Mouse (Mus musculus): ENCODE measurements around the gene Zfp37.
A peak's percentile ranks its signal among the peaks of the same experiment; 100 is the strongest.
"Not testable (repeated sequence)": the region's sequence is repeated elsewhere in the genome, so short reads cannot be mapped to it uniquely, and the experiment has no call there.

Gene Zfp37

GRCm38 (mm10) chr4:62230769-62231168 is at the start of gene Zfp37:
Gene Zfp37, minus strand, starts transcription at chr4:62231047.
- DNase-seq (ENCODE audit: low spot score) = peak; percentile 15

- no peak for DNase-seq (ENCODE audit: low spot score)
Observed at GRCm38 (mm10) chr4:62278081-62278480, 47.2 kb upstream of the Zfp37 start.

GRCm38 (mm10) chr4:62277222-62277621 is 46.4 kb upstream of the Zfp37 start:
- DNase-seq (ENCODE audit: low spot score) = no peak

GRCm38 (mm10) chr4:62276642-62277041 is 45.8 kb upstream of the Zfp37 start:
- DNase-seq (ENCODE audit: low spot score) = no peak

- peak; percentile 71 for DNase-seq (ENCODE audit: low spot score)
Observed at GRCm38 (mm10) chr4:62274841-62275536, 44.1 kb upstream of the Zfp37 start.

- DNase-seq (ENCODE audit: low spot score) = no peak
Observed at GRCm38 (mm10) chr4:62273916-62274315, 43.1 kb upstream of the Zfp37 start.

GRCm38 (mm10) chr4:62272696-62273095 is 41.8 kb upstream of the Zfp37 start:
- no peak for DNase-seq (ENCODE audit: low spot score)

- no peak for DNase-seq (ENCODE audit: low spot score)
Observed at GRCm38 (mm10) chr4:62267101-62267500, 36.3 kb upstream of the Zfp37 start.

GRCm38 (mm10) chr4:62266016-62266415 is 35.2 kb upstream of the Zfp37 start:
- not testable (repeated sequence) for DNase-seq (ENCODE audit: low spot score)

GRCm38 (mm10) chr4:62265154-62265836 is 34.4 kb upstream of the Zfp37 start:
- DNase-seq (ENCODE audit: low spot score) = no peak

GRCm38 (mm10) chr4:62263133-62263844 is 32.4 kb upstream of the Zfp37 start:
- DNase-seq (ENCODE audit: low spot score) = peak; percentile 74

- peak; percentile 17 for DNase-seq (ENCODE audit: low spot score)
Observed at GRCm38 (mm10) chr4:62262276-62262675, 31.4 kb upstream of the Zfp37 start, which contains the start of gene Slc31a2. Gene Slc31a2, plus strand, starts transcription at chr4:62262562.

- peak; percentile 72 for DNase-seq (ENCODE audit: low spot score)
Observed at GRCm38 (mm10) chr4:62256931-62257330, 26.1 kb upstream of the Zfp37 start.

GRCm38 (mm10) chr4:62254551-62254950 is 23.7 kb upstream of the Zfp37 start:
- no peak for DNase-seq (ENCODE audit: low spot score)

- no peak for DNase-seq (ENCODE audit: low spot score)
Observed at GRCm38 (mm10) chr4:62251776-62252175, 20.9 kb upstream of the Zfp37 start.

GRCm38 (mm10) chr4:62250896-62251544 is 20.2 kb upstream of the Zfp37 start:
- peak; percentile 46 for DNase-seq (ENCODE audit: low spot score)

- DNase-seq (ENCODE audit: low spot score) = no peak
Observed at GRCm38 (mm10) chr4:62248328-62248727, 17.5 kb upstream of the Zfp37 start.

- no peak for DNase-seq (ENCODE audit: low spot score)
Observed at GRCm38 (mm10) chr4:62240586-62240985, 9.7 kb upstream of the Zfp37 start.

- DNase-seq (ENCODE audit: low spot score) = no peak
Observed at GRCm38 (mm10) chr4:62230153-62230552, 694 bp downstream of the Zfp37 start.

- no peak for DNase-seq (ENCODE audit: low spot score)
Observed at GRCm38 (mm10) chr4:62229448-62229847, 1.4 kb downstream of the Zfp37 start.

GRCm38 (mm10) chr4:62228391-62228790 is 2.5 kb downstream of the Zfp37 start:
- DNase-seq (ENCODE audit: low spot score) = peak; percentile 64

- DNase-seq (ENCODE audit: low spot score) = no peak
Observed at GRCm38 (mm10) chr4:62213490-62213889, 17.4 kb downstream of the Zfp37 start.
